Mouse (Mus musculus) embryonic facial prominence, embryonic 15.5 days (tissue): ENCODE measurements at regions not wholly inside any gene's neighbourhood (a gene's known extent, or its start where the extent isn't known, plus 50 kb on each side); places are given as distances from the start of the nearest gene placed in this dataset.

Source experiments
- ATAC-seq: fragments of 200-750 bp; cut with Nextera tagmentation; 2 replicates; pipeline ENCODE4 v1.8.0; 2017; ENCODE audit warnings: low read depth, moderate TSS enrichment; ENCODE audit not compliant: insufficient number of reproducible peaks, low FRiP score, low TSS enrichment
- H3K27ac ChIP-seq: fragments of 300-500 bp; sonication (generic); replicated peaks from 2 replicates; pipeline ENCODE4 v1.5.1; 2015; ENCODE audit warnings: mild to moderate bottlenecking, inconsistent platforms
- H3K27me3 ChIP-seq: fragments of 300-500 bp; sonication (generic); 2 replicates; pipeline ENCODE4 v1.6.1; 2015; ENCODE audit warnings: inconsistent platforms
- H3K36me3 ChIP-seq: fragments of 300-500 bp; sonication (generic); 2 replicates; pipeline ENCODE4 v1.6.1; 2015; ENCODE audit warnings: mild to moderate bottlenecking, inconsistent platforms
- H3K4me1 ChIP-seq: fragments of 300-500 bp; sonication (generic); 2 replicates; pipeline ENCODE4 v1.6.1; 2015; ENCODE audit warnings: inconsistent platforms
- H3K4me2 ChIP-seq: fragments of 300-500 bp; sonication (generic); replicated peaks from 2 replicates; pipeline ENCODE4 v1.6.1; 2015; ENCODE audit warnings: mild to moderate bottlenecking, inconsistent platforms
- H3K4me3 ChIP-seq: fragments of 300-500 bp; sonication (generic); replicated peaks from 2 replicates; pipeline ENCODE4 v1.5.1; 2015; ENCODE audit warnings: mild to moderate bottlenecking, inconsistent platforms
- H3K9ac ChIP-seq: fragments of 300-500 bp; sonication (generic); 2 replicates; pipeline ENCODE4 v1.6.1; 2015; ENCODE audit warnings: inconsistent platforms
- H3K9me3 ChIP-seq: fragments of 300-500 bp; sonication (generic); replicated peaks from 2 replicates; pipeline ENCODE4 v1.6.1; 2016; ENCODE audit warnings: inconsistent platforms
- WGBS: fragments of 180-500 bp; shearing (Covaris S2); methylation state at CpG from one replicate; pipeline ENCODE4 v1.1.7; 2015; 5-methylcytosine and 5-hydroxymethylcytosine counted together

- no peak overlapping the region for H3K9ac ChIP-seq
- H3K27ac ChIP-seq: no peak overlapping the region
- no peak for ATAC-seq
- H3K9me3 ChIP-seq: no peaks in the 10 kb centered on the region
- WGBS: 75% methylated on average over 4 of the region's 4 CpGs
- no peaks in the 10 kb centered on the region for H3K36me3 ChIP-seq
- H3K27me3 ChIP-seq: no peaks in the 10 kb centered on the region
- H3K4me3 ChIP-seq: no peak overlapping the region
- H3K4me2 ChIP-seq: no peak overlapping the region
- H3K4me1 ChIP-seq: no peaks in the 10 kb centered on the region
These were observed 97.2 kb upstream of the Nck2 start for GRCm38 (mm10) chr1:43347152-43347551.

- Histone ChIP-seq H3K9me3 (no peaks in the 10 kb centered on the region), H3K9ac (no peak overlapping the region), H3K4me1 (no peaks in the 10 kb centered on the region), H3K27me3 (no peaks in the 10 kb centered on the region), H3K4me2 (no peak overlapping the region), H3K27ac (no peak overlapping the region), H3K36me3 (no peaks in the 10 kb centered on the region), H3K4me3 (no peak overlapping the region)
- WGBS: 50% methylated on average over 3 of the region's 3 CpGs
- ATAC-seq: no peak
These were observed 94.4 kb upstream of the Nck2 start for GRCm38 (mm10) chr1:43349966-43350365.

GRCm38 (mm10) chr1:43358191-43358590, 86.2 kb upstream of the Nck2 start:
- Histone ChIP-seq H3K4me3 (no peak overlapping the region), H3K27ac (no peak overlapping the region), H3K4me2 (no peak overlapping the region), H3K27me3 (no peaks in the 10 kb centered on the region), H3K4me1 (peaks cover 13% of the 10 kb centered on the region), H3K9me3 (no peaks in the 10 kb centered on the region), H3K9ac (no peak overlapping the region), H3K36me3 (no peaks in the 10 kb centered on the region)
- WGBS: 25% methylated on average over 6 of the region's 6 CpGs
- ATAC-seq: peak; percentile 72; the same call in 1 of the 2 replicates

- no peaks in the 10 kb centered on the region for H3K36me3 ChIP-seq
- no peak for ATAC-seq
- H3K27ac ChIP-seq: no peak overlapping the region
- H3K4me3 ChIP-seq: no peak overlapping the region
- no peak overlapping the region for H3K9ac ChIP-seq
- peaks cover 13% of the 10 kb centered on the region for H3K4me1 ChIP-seq
- no peaks in the 10 kb centered on the region for H3K9me3 ChIP-seq
- no peak overlapping the region for H3K4me2 ChIP-seq
- H3K27me3 ChIP-seq: no peaks in the 10 kb centered on the region
- 82% methylated on average over 4 of the region's 4 CpGs for WGBS
These were observed 84.7 kb upstream of the Nck2 start for GRCm38 (mm10) chr1:43359662-43360061.

- Histone ChIP-seq H3K4me2 (no peak overlapping the region), H3K36me3 (no peaks in the 10 kb centered on the region), H3K27ac (no peak overlapping the region), H3K4me3 (no peak overlapping the region), H3K9me3 (no peaks in the 10 kb centered on the region), H3K4me1 (peaks cover 13% of the 10 kb centered on the region), H3K9ac (no peak overlapping the region), H3K27me3 (no peaks in the 10 kb centered on the region)
- 49% methylated on average over 8 of the region's 8 CpGs for WGBS
- no peak for ATAC-seq
These were observed 84.1 kb upstream of the Nck2 start for GRCm38 (mm10) chr1:43360291-43360690.

GRCm38 (mm10) chr1:43360741-43361140, 83.6 kb upstream of the Nck2 start:
- Histone ChIP-seq H3K4me2 (no peak overlapping the region), H3K4me1 (peaks cover 13% of the 10 kb centered on the region), H3K9ac (no peak overlapping the region), H3K4me3 (no peak overlapping the region), H3K9me3 (no peaks in the 10 kb centered on the region), H3K27me3 (no peaks in the 10 kb centered on the region), H3K36me3 (no peaks in the 10 kb centered on the region), H3K27ac (no peak overlapping the region)
- WGBS: 29% methylated on average over 4 of the region's 4 CpGs
- ATAC-seq: no peak

GRCm38 (mm10) chr1:43361455-43361863, 82.9 kb upstream of the Nck2 start:
- Histone ChIP-seq H3K4me2 (no peak overlapping the region), H3K27me3 (no peaks in the 10 kb centered on the region), H3K36me3 (no peaks in the 10 kb centered on the region), H3K9me3 (no peaks in the 10 kb centered on the region), H3K9ac (no peak overlapping the region), H3K4me1 (peaks cover 13% of the 10 kb centered on the region), H3K4me3 (no peak overlapping the region), H3K27ac (no peak overlapping the region)
- WGBS: 29% methylated on average over 3 of the region's 3 CpGs
- ATAC-seq: no peak

GRCm38 (mm10) chr1:43362136-43362535, 82.2 kb upstream of the Nck2 start:
- ATAC-seq: no peak
- Histone ChIP-seq H3K4me1 (peaks cover 13% of the 10 kb centered on the region), H3K27me3 (no peaks in the 10 kb centered on the region), H3K36me3 (no peaks in the 10 kb centered on the region), H3K4me2 (no peak overlapping the region), H3K27ac (no peak overlapping the region), H3K9me3 (no peaks in the 10 kb centered on the region), H3K4me3 (no peak overlapping the region), H3K9ac (no peak overlapping the region)
- WGBS: 45% methylated on average over 5 of the region's 5 CpGs

- Histone ChIP-seq H3K4me1 (peaks cover 13% of the 10 kb centered on the region), H3K27ac (no peak overlapping the region), H3K9ac (no peak overlapping the region), H3K27me3 (no peaks in the 10 kb centered on the region), H3K9me3 (no peaks in the 10 kb centered on the region), H3K36me3 (no peaks in the 10 kb centered on the region), H3K4me2 (no peak overlapping the region), H3K4me3 (no peak overlapping the region)
- WGBS: 49% methylated on average over 4 of the region's 4 CpGs
- ATAC-seq: no peak
These were observed 81.2 kb upstream of the Nck2 start for GRCm38 (mm10) chr1:43363178-43363577.

- Histone ChIP-seq H3K9me3 (no peaks in the 10 kb centered on the region), H3K27ac (no peak overlapping the region), H3K9ac (no peak overlapping the region), H3K4me2 (no peak overlapping the region), H3K36me3 (no peaks in the 10 kb centered on the region), H3K27me3 (no peaks in the 10 kb centered on the region), H3K4me1 (peaks cover 5% of the 10 kb centered on the region; the same call in 1 of the 2 replicates), H3K4me3 (no peak overlapping the region)
- WGBS: 85% methylated on average over 2 of the region's 2 CpGs
- ATAC-seq: no peak
These were observed 77.9 kb upstream of the Nck2 start for GRCm38 (mm10) chr1:43366433-43366832.

- H3K9me3 ChIP-seq: no peaks in the 10 kb centered on the region
- no peaks in the 10 kb centered on the region for H3K4me1 ChIP-seq
- no peaks in the 10 kb centered on the region for H3K27me3 ChIP-seq
- no peak overlapping the region for H3K4me2 ChIP-seq
- no peak overlapping the region for H3K9ac ChIP-seq
- H3K4me3 ChIP-seq: no peak overlapping the region
- H3K36me3 ChIP-seq: no peaks in the 10 kb centered on the region
- no peak for ATAC-seq
- 87% methylated on average over 5 of the region's 5 CpGs for whole genome bisulfite sequencing
- H3K27ac ChIP-seq: no peak overlapping the region
These were observed 77.1 kb upstream of the Nck2 start for GRCm38 (mm10) chr1:43367151-43367895.

- Histone ChIP-seq H3K4me1 (no peaks in the 10 kb centered on the region), H3K27ac (no peak overlapping the region), H3K4me2 (no peak overlapping the region), H3K27me3 (no peaks in the 10 kb centered on the region), H3K4me3 (no peak overlapping the region), H3K9me3 (no peaks in the 10 kb centered on the region), H3K9ac (no peak overlapping the region), H3K36me3 (no peaks in the 10 kb centered on the region)
- WGBS: 78% methylated on average over 1 of the region's 1 CpGs
- no peak for ATAC-seq
These were observed 72.5 kb upstream of the Nck2 start for GRCm38 (mm10) chr1:43371863-43372262.
